Mouse (Mus musculus) lung, embryonic 15.5 days (tissue): ENCODE measurements around the gene Pus3. TPM values are rescaled to one million over a fixed set of nuclear protein-coding genes. Genes with fewer than 3 reads are reported as not detected.

Experiments
- ATAC-seq: fragments of 200-750 bp; cut with Nextera tagmentation; 2 replicates; pipeline ENCODE4 v1.8.0; 2017; ENCODE audit warnings: moderate number of reproducible peaks, borderline replicate concordance; ENCODE audit not compliant: low FRiP score, low TSS enrichment; ENCODE audit errors: extremely low read depth
- H3K27ac ChIP-seq: fragments of 300-500 bp; sonication (generic); 2 replicates; pipeline ENCODE4 v1.5.1; 2015; ENCODE audit warnings: moderate library complexity, mild to moderate bottlenecking, inconsistent platforms
- H3K27me3 ChIP-seq: fragments of 300-500 bp; sonication (generic); 2 replicates; pipeline ENCODE4 v1.6.1; 2015; ENCODE audit warnings: inconsistent platforms
- H3K36me3 ChIP-seq: fragments of 300-500 bp; sonication (generic); 2 replicates; pipeline ENCODE4 v1.6.1; 2015; ENCODE audit warnings: inconsistent platforms
- H3K4me1 ChIP-seq: fragments of 300-500 bp; sonication (generic); 2 replicates; pipeline ENCODE4 v1.6.1; 2015; ENCODE audit warnings: inconsistent platforms
- H3K4me2 ChIP-seq: fragments of 300-500 bp; sonication (generic); 2 replicates; pipeline ENCODE4 v1.6.1; 2015; ENCODE audit warnings: inconsistent platforms, mild to moderate bottlenecking, moderate library complexity
- H3K4me3 ChIP-seq: fragments of 300-500 bp; sonication (generic); 2 replicates; pipeline ENCODE4 v1.5.1; 2015; ENCODE audit warnings: mild to moderate bottlenecking, inconsistent platforms
- H3K9ac ChIP-seq: fragments of 300-500 bp; sonication (generic); 2 replicates; pipeline ENCODE4 v1.6.1; 2015; ENCODE audit warnings: inconsistent platforms
- H3K9me3 ChIP-seq: fragments of 300-500 bp; sonication (generic); 2 replicates; pipeline ENCODE4 v1.6.1; 2016; ENCODE audit warnings: inconsistent platforms
- WGBS: fragments of 180-500 bp; shearing (Covaris S2); methylation state at CpG from one replicate; pipeline ENCODE4 v1.1.7; 2015; 5-methylcytosine and 5-hydroxymethylcytosine counted together
- polyA plus RNA-seq: library from polyadenylated mRNA; unstranded; fragments of >200 nt; fragmentation: Nextera tagmentation; extraction: Ambion mirVana; gene quantifications from 2 replicates; pipeline ENCODE4 v1.2.1, GENCODE M21; 2015

The Pus3 gene
- polyA plus RNA-seq: 15.1 and 15.9 TPM in 2 replicates

GRCm38 (mm10) chr9:35558257-35559008, at the start of gene Pus3, which contains the start of gene Ddx25:
Pus3 (plus strand) TSS chr9:35558595.
Ddx25 (minus strand) TSS chr9:35558528.
- under 1% methylated on average over 58 of the region's 59 CpGs for WGBS
- ATAC-seq: peak; percentile 71
- Histone ChIP-seq H3K9me3 (no peaks in the 10 kb centered on the region), H3K36me3 (peaks cover 10% of the 10 kb centered on the region), H3K4me2 (peak within 1 kb of the TSS; percentile 97), H3K4me1 (peaks cover 29% of the 10 kb centered on the region), H3K9ac (peak within 1 kb of the TSS; percentile 62), H3K27ac (peak within 1 kb of the TSS; percentile 60), H3K4me3 (peak within 1 kb of the TSS; percentile 74), H3K27me3 (peaks cover 17% of the 10 kb centered on the region; the same call in 1 of the 2 replicates)

GRCm38 (mm10) chr9:35513900-35514299, 44.5 kb upstream of the Pus3 start:
- 73% methylated on average over 4 of the region's 4 CpGs for WGBS

GRCm38 (mm10) chr9:35516182-35516581, 42.2 kb upstream of the Pus3 start:
- Histone ChIP-seq H3K9ac (no peak overlapping the region), H3K27me3 (peaks cover 4% of the 10 kb centered on the region; the same call in 1 of the 2 replicates), H3K27ac (no peak overlapping the region), H3K9me3 (no peaks in the 10 kb centered on the region), H3K4me2 (no peak overlapping the region), H3K4me3 (no peak overlapping the region), H3K36me3 (no peaks in the 10 kb centered on the region), H3K4me1 (peaks cover 1% of the 10 kb centered on the region; the same call in 1 of the 2 replicates)
- 80% methylated on average over 5 of the region's 5 CpGs for WGBS
- ATAC-seq: no peak

More at GRCm38 (mm10) chr9:35513900-35514299, 44.5 kb upstream of the Pus3 start:
- Histone ChIP-seq H3K9me3 (no peaks in the 10 kb centered on the region), H3K4me1 (0 out of 2 replicates have a peak, but pooled peaks cover 2% of the 10 kb centered on the region), H3K4me2 (no peak overlapping the region), H3K27ac (no peak overlapping the region), H3K36me3 (no peaks in the 10 kb centered on the region), H3K4me3 (no peak overlapping the region), H3K9ac (no peak overlapping the region), H3K27me3 (peaks cover 10% of the 10 kb centered on the region; the same call in 1 of the 2 replicates)
- ATAC-seq: no peak

GRCm38 (mm10) chr9:35516711-35517110, 41.7 kb upstream of the Pus3 start:
- ATAC-seq: no peak
- Histone ChIP-seq H3K9ac (no peak overlapping the region), H3K4me3 (no peak overlapping the region), H3K4me2 (no peak overlapping the region), H3K36me3 (no peaks in the 10 kb centered on the region), H3K27ac (no peak overlapping the region), H3K4me1 (peaks cover 5% of the 10 kb centered on the region; the same call in 1 of the 2 replicates), H3K27me3 (peaks cover 4% of the 10 kb centered on the region; the same call in 1 of the 2 replicates), H3K9me3 (no peaks in the 10 kb centered on the region)
- 92% methylated on average over 16 of the region's 16 CpGs for WGBS

GRCm38 (mm10) chr9:35518169-35518568, 40.2 kb upstream of the Pus3 start, which contains the start of gene Gm1113:
Gm1113 (minus strand) TSS chr9:35518269.
- no peak for ATAC-seq
- 62% methylated on average over 3 of the region's 3 CpGs for WGBS
- no peak within 1 kb of the TSS for H3K9ac ChIP-seq
- H3K27ac ChIP-seq: no peak within 1 kb of the TSS
- no peak within 1 kb of the TSS for H3K4me2 ChIP-seq
- no peak within 1 kb of the TSS for H3K4me3 ChIP-seq
- peaks cover 8% of the 10 kb centered on the region for H3K4me1 ChIP-seq
- H3K36me3 ChIP-seq: no peaks in the 10 kb centered on the region
- H3K27me3 ChIP-seq: no peaks in the 10 kb centered on the region; the same call in 1 of the 2 replicates
- H3K9me3 ChIP-seq: no peaks in the 10 kb centered on the region

- H3K4me2 ChIP-seq: no peak overlapping the region
- H3K4me3 ChIP-seq: no peak overlapping the region
- H3K27ac ChIP-seq: no peak overlapping the region
- no peak for ATAC-seq
- WGBS: 68% methylated on average over 6 of the region's 6 CpGs
- no peak overlapping the region for H3K9ac ChIP-seq
- no peaks in the 10 kb centered on the region; the same call in 1 of the 2 replicates for H3K27me3 ChIP-seq
- H3K9me3 ChIP-seq: no peaks in the 10 kb centered on the region
- no peaks in the 10 kb centered on the region for H3K36me3 ChIP-seq
- peaks cover 17% of the 10 kb centered on the region for H3K4me1 ChIP-seq
These were observed 37.6 kb upstream of the Pus3 start for GRCm38 (mm10) chr9:35520631-35521348.

DNA sequence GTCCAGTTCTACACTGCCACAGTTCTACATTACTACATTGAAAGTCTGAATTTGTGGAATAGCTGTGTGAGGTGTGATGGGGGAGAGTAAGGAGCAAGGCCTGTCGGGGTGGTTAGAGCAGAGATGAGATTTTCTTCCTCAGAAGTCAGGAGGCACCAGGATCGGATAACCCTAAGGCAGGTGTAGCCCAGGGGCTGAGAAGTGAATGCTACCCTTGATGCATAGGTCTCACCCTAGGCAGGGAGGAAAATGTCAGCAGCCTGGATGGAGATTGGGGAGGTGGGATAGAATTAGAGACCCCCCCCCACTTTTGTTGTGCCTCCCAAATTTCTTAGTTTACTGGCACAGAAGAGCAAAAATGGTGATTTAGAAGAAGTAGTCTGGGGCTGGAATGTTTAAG, 36.2 kb upstream of the Pus3 start:
- no peak overlapping the region for H3K4me3 ChIP-seq
- WGBS: 59% methylated on average over 2 of the region's 2 CpGs
- peaks cover 17% of the 10 kb centered on the region for H3K4me1 ChIP-seq
- H3K36me3 ChIP-seq: no peaks in the 10 kb centered on the region
- H3K9me3 ChIP-seq: no peaks in the 10 kb centered on the region
- ATAC-seq: no peak
- no peak overlapping the region for H3K9ac ChIP-seq
- no peak overlapping the region for H3K4me2 ChIP-seq
- no peaks in the 10 kb centered on the region; the same call in 1 of the 2 replicates for H3K27me3 ChIP-seq
- H3K27ac ChIP-seq: no peak overlapping the region

DNA sequence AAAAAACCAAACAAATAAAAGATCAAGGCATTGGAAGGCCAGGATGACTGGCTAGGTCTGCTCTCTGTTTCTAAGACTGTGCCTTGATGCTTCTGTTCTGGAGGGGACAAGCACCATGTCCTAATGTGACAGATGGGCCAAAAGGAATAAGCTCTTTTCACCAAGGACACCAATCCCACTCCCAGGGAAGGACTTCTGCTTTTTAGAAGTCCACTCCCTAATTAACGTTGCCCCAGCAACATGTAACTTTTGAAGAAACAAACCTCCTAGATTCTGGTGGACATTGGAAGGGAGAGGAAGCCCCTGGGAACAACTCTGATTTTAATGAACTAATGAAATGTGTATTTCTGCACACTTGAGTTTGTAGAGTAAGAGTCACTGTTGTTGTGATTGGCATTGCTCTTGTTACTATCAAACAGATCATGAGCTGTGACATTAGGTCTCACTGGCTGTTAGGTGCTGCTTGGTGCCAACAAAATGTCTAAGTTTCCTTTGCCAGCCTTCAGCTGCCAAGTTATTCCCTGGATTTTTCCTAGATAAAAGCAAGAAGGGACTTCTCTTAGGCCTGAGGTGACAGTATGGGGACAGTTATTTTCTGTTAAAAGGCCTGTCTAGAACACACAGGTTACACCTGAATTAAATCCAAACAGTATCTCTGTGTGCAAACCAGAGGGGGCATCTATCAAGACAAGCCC, 35.4 kb upstream of the Pus3 start:
- Histone ChIP-seq H3K4me1 (peaks cover 17% of the 10 kb centered on the region), H3K4me3 (no peak overlapping the region), H3K4me2 (no peak overlapping the region), H3K27me3 (no peaks in the 10 kb centered on the region; the same call in 1 of the 2 replicates), H3K36me3 (no peaks in the 10 kb centered on the region), H3K9ac (no peak overlapping the region), H3K27ac (peak overlapping the region; percentile 37; the same call in 1 of the 2 replicates), H3K9me3 (no peaks in the 10 kb centered on the region)
- WGBS: 49% methylated on average over 1 of the region's 1 CpGs
- ATAC-seq: no peak

DNA sequence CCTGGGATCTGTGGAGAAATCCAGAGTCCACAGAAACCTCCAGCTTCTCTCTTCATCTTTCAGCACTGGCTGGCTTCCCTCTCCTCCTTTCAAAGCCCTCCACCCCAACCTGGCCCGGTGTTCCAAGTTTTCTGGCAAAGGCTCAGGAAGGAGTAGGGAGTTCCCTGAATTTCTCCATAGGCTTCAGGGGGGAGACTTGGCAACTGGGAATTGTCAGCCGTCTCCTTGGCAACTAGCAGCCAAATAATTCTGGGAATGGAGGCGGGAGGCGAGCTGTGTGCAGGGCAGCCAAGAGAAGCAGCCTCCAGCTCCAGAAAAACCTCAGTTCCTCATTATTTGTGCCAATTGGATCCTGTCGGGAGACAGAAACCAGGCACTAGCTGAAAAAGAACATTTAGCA, 34.9 kb upstream of the Pus3 start:
- Histone ChIP-seq H3K36me3 (no peaks in the 10 kb centered on the region), H3K4me3 (no peak overlapping the region), H3K9me3 (no peaks in the 10 kb centered on the region), H3K4me2 (0 out of 2 replicates have a peak overlapping the region, but pooled peaks have one; percentile 2), H3K27ac (peak overlapping the region; percentile 37; the same call in 1 of the 2 replicates), H3K27me3 (no peaks in the 10 kb centered on the region; the same call in 1 of the 2 replicates), H3K4me1 (peaks cover 17% of the 10 kb centered on the region), H3K9ac (no peak overlapping the region)
- peak; percentile 85; the same call in 1 of the 2 replicates for ATAC-seq
- WGBS: 29% methylated on average over 5 of the region's 5 CpGs

DNA sequence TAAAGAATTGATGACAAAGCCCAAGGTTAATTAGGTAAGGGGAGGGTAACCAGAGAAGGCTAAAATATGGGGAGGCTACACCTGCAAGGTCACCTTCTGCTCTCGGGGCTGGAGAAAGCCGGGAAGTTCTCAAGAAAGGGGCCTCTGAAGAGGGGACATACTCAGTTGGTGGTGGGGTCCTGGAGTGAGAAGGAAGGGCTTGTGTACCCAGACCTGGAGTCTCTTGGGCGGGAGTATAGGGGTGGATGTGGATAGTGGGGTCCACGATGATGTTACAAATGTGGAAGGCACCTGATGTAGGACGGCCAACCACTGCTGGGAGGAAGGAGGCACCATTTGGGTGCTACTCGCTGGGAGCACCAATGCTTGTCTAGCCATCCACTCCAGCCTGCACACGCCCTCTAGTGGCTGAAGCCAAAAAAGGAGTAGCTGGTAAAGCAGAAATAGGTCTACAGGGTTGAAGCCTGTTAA, 34.4 kb upstream of the Pus3 start:
- ATAC-seq: peak; percentile 58
- peaks cover 17% of the 10 kb centered on the region for H3K4me1 ChIP-seq
- no peaks in the 10 kb centered on the region for H3K9me3 ChIP-seq
- H3K4me3 ChIP-seq: no peak overlapping the region
- H3K4me2 ChIP-seq: 0 out of 2 replicates have a peak overlapping the region, but pooled peaks have one; percentile 2
- H3K27me3 ChIP-seq: no peaks in the 10 kb centered on the region; the same call in 1 of the 2 replicates
- peak overlapping the region; percentile 2 for H3K27ac ChIP-seq
- WGBS: 16% methylated on average over 7 of the region's 7 CpGs
- H3K9ac ChIP-seq: no peak overlapping the region
- H3K36me3 ChIP-seq: no peaks in the 10 kb centered on the region

DNA sequence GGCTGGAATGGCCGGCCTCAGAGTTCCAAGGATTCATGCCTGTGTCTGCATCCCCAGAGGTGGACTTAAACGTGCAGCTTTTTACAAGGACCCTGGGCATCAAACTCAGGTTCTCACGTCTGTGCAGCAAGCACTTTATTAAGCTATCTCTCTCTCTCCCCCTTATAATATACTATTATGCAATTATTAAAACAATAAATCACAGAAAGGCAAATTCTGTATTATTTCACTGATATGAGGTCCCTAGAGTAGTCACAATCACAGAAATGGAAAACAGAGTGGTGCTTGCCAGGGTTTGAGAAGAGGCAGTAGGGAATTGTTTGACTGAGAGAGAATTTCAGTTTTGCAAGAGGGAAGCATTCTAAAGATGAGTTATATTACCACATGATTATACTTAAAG, 29.3 kb upstream of the Pus3 start:
- Histone ChIP-seq H3K9me3 (no peaks in the 10 kb centered on the region), H3K27me3 (no peaks in the 10 kb centered on the region), H3K27ac (no peak overlapping the region), H3K36me3 (no peaks in the 10 kb centered on the region), H3K9ac (no peak overlapping the region), H3K4me1 (peaks cover 7% of the 10 kb centered on the region), H3K4me2 (no peak overlapping the region), H3K4me3 (no peak overlapping the region)
- WGBS: 44% methylated on average over 3 of the region's 3 CpGs
- no peak for ATAC-seq
